Mouse (Mus musculus): ENCODE data around the gene Mycbp2.

Mycbp2 gene

GRCm38 (mm10) chr14:103256866-103257265 lies 89.7 kb downstream of the Mycbp2 start:
- DNase-seq: no peak

GRCm38 (mm10) chr14:103254311-103254710 lies 92.3 kb downstream of the Mycbp2 start:
- no peak for DNase-seq

GRCm38 (mm10) chr14:103242020-103242419 lies 104.6 kb downstream of the Mycbp2 start:
- DNase-seq: no peak

GRCm38 (mm10) chr14:103234770-103235169 lies 111.8 kb downstream of the Mycbp2 start:
- no peak for DNase-seq

- DNase-seq: no peak
Observed at GRCm38 (mm10) chr14:103233640-103234593, 112.7 kb downstream of the Mycbp2 start.

- no peak for DNase-seq
Observed at GRCm38 (mm10) chr14:103222356-103222755, 124.3 kb downstream of the Mycbp2 start.

- DNase-seq: no peak
Observed at GRCm38 (mm10) chr14:103221751-103222150, 124.9 kb downstream of the Mycbp2 start.

- no peak for DNase-seq
Observed at GRCm38 (mm10) chr14:103216331-103216730, 130.3 kb downstream of the Mycbp2 start.

- no peak for DNase-seq
Observed at GRCm38 (mm10) chr14:103186658-103187057, 160.0 kb downstream of the Mycbp2 start.

GRCm38 (mm10) chr14:103186076-103186475 lies 160.5 kb downstream of the Mycbp2 start:
- no peak for DNase-seq

GRCm38 (mm10) chr14:103180096-103180495 lies 166.5 kb downstream of the Mycbp2 start:
- no peak for DNase-seq

GRCm38 (mm10) chr14:103162923-103163322 lies 183.7 kb downstream of the Mycbp2 start:
- no peak for DNase-seq

- DNase-seq: no peak
Observed at GRCm38 (mm10) chr14:103155685-103156084, 190.9 kb downstream of the Mycbp2 start.

GRCm38 (mm10) chr14:103150139-103150538 lies 196.5 kb downstream of the Mycbp2 start:
- DNase-seq: no peak

- DNase-seq: peak; percentile 55 to 74
Observed at GRCm38 (mm10) chr14:103131991-103132390, 214.6 kb downstream of the Mycbp2 start.

- no peak for DNase-seq
Observed at GRCm38 (mm10) chr14:103125756-103126155, 220.9 kb downstream of the Mycbp2 start.

GRCm38 (mm10) chr14:103114994-103115670 lies 231.5 kb downstream of the Mycbp2 start:
- no peak for DNase-seq

GRCm38 (mm10) chr14:103112606-103113363 lies 233.8 kb downstream of the Mycbp2 start:
- DNase-seq: peak in 1 of 2 experiments; percentile 43

- no peak for DNase-seq
Observed at GRCm38 (mm10) chr14:103109971-103110370, 236.6 kb downstream of the Mycbp2 start.

- DNase-seq: no peak
Observed at GRCm38 (mm10) chr14:103106301-103106700, 240.3 kb downstream of the Mycbp2 start.

- DNase-seq: peak in 1 of 2 experiments; percentile 33
Observed at GRCm38 (mm10) chr14:103102731-103103335, 243.8 kb downstream of the Mycbp2 start.

- DNase-seq: peak; percentile 54 to 79
Observed at GRCm38 (mm10) chr14:103102246-103102645, 244.4 kb downstream of the Mycbp2 start.

- no peak for DNase-seq
Observed at GRCm38 (mm10) chr14:103101171-103101570, 245.4 kb downstream of the Mycbp2 start.
